Mouse (Mus musculus): ENCODE results near the gene Specc1l. TPM values are rescaled to one million over a fixed set of nuclear protein-coding genes. Genes with fewer than 3 reads are reported as not detected.

The Specc1l gene
- total RNA-seq, 2 experiments from 2014 or later: 41.0 to 41.7 TPM

- no peak for DNase-seq
Measured at GRCm38 (mm10) chr10:75224154-75224553, 12.3 kb downstream of the Specc1l start.

GRCm38 (mm10) chr10:75224630-75225029 is 12.8 kb downstream of the Specc1l start:
- DNase-seq: no peak

- no peak for DNase-seq
Measured at GRCm38 (mm10) chr10:75227381-75227780, 15.5 kb downstream of the Specc1l start.

GRCm38 (mm10) chr10:75230572-75230971 is 18.7 kb downstream of the Specc1l start:
- DNase-seq: no peak

- DNase-seq: no peak
Measured at GRCm38 (mm10) chr10:75231876-75232275, 20.0 kb downstream of the Specc1l start.

GRCm38 (mm10) chr10:75232612-75233155 is 20.8 kb downstream of the Specc1l start:
- no peak for DNase-seq

- DNase-seq: no peak
Measured at GRCm38 (mm10) chr10:75233489-75233888, 21.6 kb downstream of the Specc1l start.

GRCm38 (mm10) chr10:75235726-75236125 is 23.9 kb downstream of the Specc1l start:
- DNase-seq: no peak

GRCm38 (mm10) chr10:75236156-75236555 is 24.3 kb downstream of the Specc1l start:
- no peak for DNase-seq

GRCm38 (mm10) chr10:75237166-75237565 is 25.3 kb downstream of the Specc1l start:
- DNase-seq: no peak

GRCm38 (mm10) chr10:75240583-75241250 is 28.8 kb downstream of the Specc1l start:
- DNase-seq: no peak

GRCm38 (mm10) chr10:75245806-75246205 is 33.9 kb downstream of the Specc1l start:
- no peak for DNase-seq

- no peak for DNase-seq
Measured at GRCm38 (mm10) chr10:75246331-75246730, 34.5 kb downstream of the Specc1l start.

- DNase-seq: peak in 1 of 2 experiments; percentile 49
Measured at GRCm38 (mm10) chr10:75251011-75251410, 39.1 kb downstream of the Specc1l start.

GRCm38 (mm10) chr10:75252301-75253022 is 40.6 kb downstream of the Specc1l start:
- DNase-seq: no peak

GRCm38 (mm10) chr10:75255091-75255490 is 43.2 kb downstream of the Specc1l start:
- DNase-seq: peak; percentile 39 to 66

- DNase-seq: no peak
Measured at GRCm38 (mm10) chr10:75257401-75257800, 45.5 kb downstream of the Specc1l start.

GRCm38 (mm10) chr10:75258241-75258640 is 46.4 kb downstream of the Specc1l start:
- DNase-seq: peak; percentile 49 to 78

- DNase-seq: no peak
Measured at GRCm38 (mm10) chr10:75261268-75261667, 49.4 kb downstream of the Specc1l start.

GRCm38 (mm10) chr10:75264993-75265555 is 53.2 kb downstream of the Specc1l start:
- no peak for DNase-seq

- peak in 1 of 2 experiments; percentile 26 for DNase-seq
Measured at GRCm38 (mm10) chr10:75273020-75273419, 61.1 kb downstream of the Specc1l start.

GRCm38 (mm10) chr10:75276427-75277013 is 64.6 kb downstream of the Specc1l start:
- no peak for DNase-seq

GRCm38 (mm10) chr10:75277501-75277900 is 65.6 kb downstream of the Specc1l start:
- peak; percentile 27 to 67 for DNase-seq
